Mouse (Mus musculus): Measurements from ENCODE around the gene Yif1b. TPM values are rescaled to one million over a fixed set of nuclear protein-coding genes. Genes with fewer than 3 reads are reported as not detected.
"Not testable (repeated sequence)": the region's sequence is repeated elsewhere in the genome, so short reads cannot be mapped to it uniquely, and the experiment has no call there.

Yif1b gene
- 107 and 150 TPM in 2 replicates for polyA plus RNA-seq (2012; rRNA removed)
- 130 and 139 TPM in 2 replicates for polyA plus RNA-seq (2014; fragmentation: Nextera tagmentation; extraction: Ambion mirVana)

DNA sequence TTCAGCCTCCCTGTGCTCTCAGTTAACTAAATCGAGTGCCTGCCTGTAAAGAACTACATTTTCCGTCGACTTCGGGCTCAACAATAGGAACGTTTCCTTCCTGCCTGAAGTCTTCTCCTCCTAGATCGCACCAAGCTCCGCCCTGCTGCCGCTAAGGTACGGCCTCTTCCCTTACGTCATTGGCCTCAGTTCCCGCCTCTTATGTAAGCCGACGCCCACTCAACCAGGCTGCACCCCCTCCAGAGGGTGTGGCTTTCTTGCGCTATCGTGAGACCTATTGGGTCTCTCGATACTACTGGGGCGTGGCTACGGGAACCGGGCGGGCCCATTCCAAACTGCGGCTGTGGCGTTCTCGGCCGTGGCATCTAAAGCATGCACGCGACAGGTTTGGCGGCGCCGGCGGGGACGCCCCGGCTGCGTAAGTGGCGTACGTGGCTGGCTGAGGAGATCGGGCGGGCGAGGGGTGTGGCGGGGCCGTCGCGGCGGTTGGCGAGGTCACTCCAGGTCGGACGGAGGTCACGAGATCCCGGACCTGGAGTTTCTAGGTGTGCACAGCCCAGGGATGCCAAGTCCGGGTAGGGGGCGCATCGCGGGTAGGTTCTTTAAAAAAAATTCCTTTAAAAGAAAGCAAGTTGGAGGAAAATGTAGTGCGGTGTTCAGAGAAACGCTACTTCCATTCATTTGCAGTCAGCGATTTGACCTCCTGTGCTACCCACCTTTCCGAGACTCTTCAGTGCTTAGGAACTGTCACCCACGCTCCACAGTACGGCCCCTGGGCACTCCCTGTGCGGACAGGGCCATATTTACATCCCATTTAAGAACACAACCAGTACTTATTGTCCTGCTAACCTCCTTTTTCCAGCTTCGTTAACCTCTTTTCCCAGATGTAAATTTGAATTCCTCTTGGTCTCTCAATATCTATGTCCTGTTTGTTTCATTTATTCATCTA lies at the start of gene Yif1b:
Yif1b (plus strand) TSS at position 311 of the 949 bp plus-strand sequence.
- under 1% methylated on average over 60 of the region's 60 CpGs for WGBS
- ATAC-seq (ENCODE audit: low FRiP score, low read depth) = peak; percentile 98

DNA sequence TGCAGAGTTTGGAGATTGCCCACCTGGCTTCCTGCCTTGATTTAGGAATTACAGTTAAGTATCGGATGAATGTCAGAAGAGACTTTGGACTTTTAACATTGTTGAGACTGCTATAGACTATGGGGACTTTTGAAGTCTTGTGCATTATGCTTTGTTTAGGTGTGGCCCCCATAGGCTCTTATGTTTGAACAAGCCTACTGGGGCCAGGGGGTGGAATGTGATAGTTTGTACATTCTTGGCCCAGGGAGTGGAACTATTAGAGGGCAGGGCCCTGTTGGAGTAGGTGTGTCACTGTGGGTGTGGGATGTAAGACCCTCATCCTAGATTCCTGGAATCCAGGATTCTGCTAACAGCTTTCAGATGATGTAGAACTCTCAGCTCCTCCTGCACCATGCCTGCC lies 43.9 kb upstream of the Yif1b start:
- not testable (repeated sequence) for H3K4me2 ChIP-seq (replicated peaks; ENCODE audit: low read depth, low read length, severe bottlenecking); H3K36me3 ChIP-seq (ENCODE audit: control insufficient read depth, insufficient read depth, low read length); H3K9me3 ChIP-seq (ENCODE audit: control insufficient read depth, low read length); DNase-seq (ENCODE audit: low spot score); H3K4me3 ChIP-seq (replicated peaks; ENCODE audit: low read length); ATAC-seq (ENCODE audit: low FRiP score, low read depth); H3K4me1 ChIP-seq (ENCODE audit: control insufficient read depth, insufficient read depth, low read length); H3K9ac ChIP-seq (ENCODE audit: low read depth, low read length, severe bottlenecking); H3K27ac ChIP-seq (replicated peaks; ENCODE audit: low read depth, low read length); H3K27me3 ChIP-seq (ENCODE audit: control insufficient read depth, insufficient read depth, low read length)
- WGBS = 92% methylated on average over 1 of the region's 1 CpGs

More for the DNA sequence above, at the start of gene Yif1b:
- peak; percentile 99 for DNase-seq (ENCODE audit: low spot score)
- Histone ChIP-seq H3K36me3 (ENCODE audit: control insufficient read depth, insufficient read depth, low read length) (no peaks in the 10 kb centered on the region), H3K4me2 (replicated peaks; ENCODE audit: low read depth, low read length, severe bottlenecking) (peak within 1 kb of the TSS; percentile 57), H3K9me3 (ENCODE audit: control insufficient read depth, low read length) (no peaks in the 10 kb centered on the region), H3K27ac (replicated peaks; ENCODE audit: low read depth, low read length) (peak within 1 kb of the TSS; percentile 86), H3K9ac (ENCODE audit: low read depth, low read length, severe bottlenecking) (peak within 1 kb of the TSS; percentile 63), H3K27me3 (ENCODE audit: control insufficient read depth, insufficient read depth, low read length) (peaks cover 1% of the 10 kb centered on the region; the same call in 1 of the 2 replicates), H3K4me1 (ENCODE audit: control insufficient read depth, insufficient read depth, low read length) (peaks cover 9% of the 10 kb centered on the region; the same call in 1 of the 2 replicates), H3K4me3 (replicated peaks; ENCODE audit: low read length) (peak within 1 kb of the TSS; percentile 63)
- peak; percentile 74; the same call in 1 of the 2 replicates for TF ChIP-seq POLR2A (IDR thresholded peaks at IDR 0.05; ENCODE audit: borderline replicate concordance, extremely low read depth, insufficient read depth, insufficient read length)

GRCm38 (mm10) chr7:29202577-29202976 lies 35.6 kb upstream of the Yif1b start:
- no peak for DNase-seq (ENCODE audit: low spot score)
- ATAC-seq (ENCODE audit: low FRiP score, low read depth) = no peak
- no peaks in the 10 kb centered on the region for H3K36me3 ChIP-seq (ENCODE audit: control insufficient read depth, insufficient read depth, low read length)
- no peaks in the 10 kb centered on the region for H3K4me1 ChIP-seq (ENCODE audit: control insufficient read depth, insufficient read depth, low read length)
- H3K9me3 ChIP-seq (ENCODE audit: control insufficient read depth, low read length) = no peaks in the 10 kb centered on the region
- H3K27me3 ChIP-seq (ENCODE audit: control insufficient read depth, insufficient read depth, low read length) = no peaks in the 10 kb centered on the region
- WGBS = 86% methylated on average over 5 of the region's 6 CpGs
- no peak overlapping the region for H3K9ac ChIP-seq (ENCODE audit: low read depth, low read length, severe bottlenecking)
- H3K4me3 ChIP-seq (replicated peaks; ENCODE audit: low read length) = no peak overlapping the region
- no peak overlapping the region for H3K4me2 ChIP-seq (replicated peaks; ENCODE audit: low read depth, low read length, severe bottlenecking)
- H3K27ac ChIP-seq (replicated peaks; ENCODE audit: low read depth, low read length) = no peak overlapping the region
- no peak for TF ChIP-seq POLR2A (IDR thresholded peaks at IDR 0.05; ENCODE audit: borderline replicate concordance, extremely low read depth, insufficient read depth, insufficient read length)

GRCm38 (mm10) chr7:29211013-29211412 lies 27.1 kb upstream of the Yif1b start:
- Histone ChIP-seq H3K27ac (replicated peaks; ENCODE audit: low read depth, low read length) (peak overlapping the region; percentile 15; the same call in 1 of the 2 replicates), H3K4me3 (replicated peaks; ENCODE audit: low read length) (peak overlapping the region; percentile 34), H3K4me2 (replicated peaks; ENCODE audit: low read depth, low read length, severe bottlenecking) (peak overlapping the region; percentile 50)
- not testable (repeated sequence) for H3K27me3 ChIP-seq (ENCODE audit: control insufficient read depth, insufficient read depth, low read length); H3K9ac ChIP-seq (ENCODE audit: low read depth, low read length, severe bottlenecking); H3K36me3 ChIP-seq (ENCODE audit: control insufficient read depth, insufficient read depth, low read length); H3K4me1 ChIP-seq (ENCODE audit: control insufficient read depth, insufficient read depth, low read length); DNase-seq (ENCODE audit: low spot score); H3K9me3 ChIP-seq (ENCODE audit: control insufficient read depth, low read length)
- WGBS = 23% methylated on average over 15 of the region's 15 CpGs
- peak; percentile 19; the same call in 1 of the 2 replicates for ATAC-seq (ENCODE audit: low FRiP score, low read depth)

GRCm38 (mm10) chr7:29211415-29212198 lies 26.5 kb upstream of the Yif1b start:
- Histone ChIP-seq H3K36me3 (ENCODE audit: control insufficient read depth, insufficient read depth, low read length) (no peaks in the 10 kb centered on the region), H3K4me2 (replicated peaks; ENCODE audit: low read depth, low read length, severe bottlenecking) (peak overlapping the region; percentile 50), H3K27me3 (ENCODE audit: control insufficient read depth, insufficient read depth, low read length) (no peaks in the 10 kb centered on the region), H3K27ac (replicated peaks; ENCODE audit: low read depth, low read length) (peak overlapping the region; percentile 15; the same call in 1 of the 2 replicates), H3K9ac (ENCODE audit: low read depth, low read length, severe bottlenecking) (0 out of 2 replicates have a peak overlapping the region, but pooled peaks have one; percentile 13), H3K4me3 (replicated peaks; ENCODE audit: low read length) (peak overlapping the region; percentile 34), H3K9me3 (ENCODE audit: control insufficient read depth, low read length) (no peaks in the 10 kb centered on the region), H3K4me1 (ENCODE audit: control insufficient read depth, insufficient read depth, low read length) (no peaks in the 10 kb centered on the region)
- DNase-seq (ENCODE audit: low spot score) (peak; percentile 89), ATAC-seq (ENCODE audit: low FRiP score, low read depth) (peak; percentile 79)
- WGBS = 6% methylated on average over 34 of the region's 34 CpGs
- TF ChIP-seq POLR2A (IDR thresholded peaks at IDR 0.05; ENCODE audit: borderline replicate concordance, extremely low read depth, insufficient read depth, insufficient read length) = no peak

Measured in limb, embryonic 14.5 days (tissue).